ENCODE assay signal across 13 mouse cellular contexts in genomic region chr2:163205737-163206490, GRCm38 (mm10). TPM values are rescaled to one million over a fixed set of nuclear protein-coding genes. Genes with fewer than 3 reads are reported as not detected.
DNase-seq lines count a peak whose midpoint lies in the region; ATAC-seq lines count a peak whose summit lies in the region.
"Had no signal": no experiment of that assay in that cellular context is flagged by ENCODE, and none has a peak within 500 bp of the region (broad histone marks: within the 10 kb centered on the region; RNA-seq: fewer than 3 reads in every experiment).

No protein-coding gene starts in this region.

- peaks cover 59% of the 10 kb centered on the region for H3K27me3 ChIP-seq in hindbrain, embryonic 13.5 days
- H3K27me3 ChIP-seq in neural tube, embryonic 12.5 days (replicated peaks): peaks cover 30% of the 10 kb centered on the region

- peak; percentile 29; the same call in 1 of the 2 replicates for ATAC-seq in hindbrain, embryonic 13.5 days (ENCODE audit: low FRiP score)
- ATAC-seq in neural tube, embryonic 12.5 days (ENCODE audit: low FRiP score, low read depth): 0 out of 2 replicates have a peak, but pooled peaks have one; percentile 15

- 0 out of 2 replicates have a peak, but pooled peaks cover 8% of the 10 kb centered on the region for H3K9me3 ChIP-seq in hindbrain, embryonic 13.5 days
- peaks cover 7% of the 10 kb centered on the region; the same call in 1 of the 2 replicates for H3K9me3 ChIP-seq in neural tube, embryonic 12.5 days
- H3K9me3 ChIP-seq: stomach, embryonic 15.5 days had no signal

- 13% methylated on average over 17 of the region's 17 CpGs for WGBS in hindbrain, embryonic 13.5 days
- WGBS in neural tube, embryonic 12.5 days: 14% methylated on average over 17 of the region's 17 CpGs

- H3K4me2 ChIP-seq in hindbrain, embryonic 13.5 days: peak overlapping the region; percentile 70
- H3K4me2 ChIP-seq in neural tube, embryonic 12.5 days (replicated peaks): peak overlapping the region; percentile 88

- DNase-seq in layer of hippocampus, adult 8-10 months (ENCODE audit: low spot score in 2 of 2): peak; percentile 36 to 37
- no peak for DNase-seq in layer of hippocampus, adult 9-10 months (ENCODE audit: low spot score)
- peak; percentile 79 for DNase-seq in embryo, embryonic 11 days
- no peak for DNase-seq in heart, adult 18-20 months
- DNase-seq in MN1 (ENCODE audit: low spot score): no peak
- DNase-seq in gastrocnemius, postnatal 10 days: no peak
- DNase-seq: kidney, adult 18-20 months had no signal

- no peaks in the 10 kb centered on the region for H3K36me3 ChIP-seq in hindbrain, embryonic 13.5 days
- no peaks in the 10 kb centered on the region for H3K36me3 ChIP-seq in neural tube, embryonic 12.5 days
- H3K36me3 ChIP-seq: heart, embryonic 13.5 days; lung, embryonic 15.5 days; stomach, embryonic 15.5 days had no signal

- H3K27ac ChIP-seq in hindbrain, embryonic 13.5 days: no peak overlapping the region
- H3K27ac ChIP-seq in neural tube, embryonic 12.5 days: no peak overlapping the region
- H3K27ac ChIP-seq: heart, embryonic 13.5 days; lung, embryonic 15.5 days; stomach, embryonic 15.5 days had no signal

- H3K9ac ChIP-seq in hindbrain, embryonic 13.5 days: peak overlapping the region; percentile 76
- no peak overlapping the region for H3K9ac ChIP-seq in neural tube, embryonic 12.5 days
- H3K9ac ChIP-seq: heart, embryonic 13.5 days; lung, embryonic 15.5 days; stomach, embryonic 15.5 days had no signal

- peaks cover 43% of the 10 kb centered on the region for H3K4me1 ChIP-seq in hindbrain, embryonic 13.5 days (replicated peaks)
- H3K4me1 ChIP-seq in neural tube, embryonic 12.5 days: peaks cover 38% of the 10 kb centered on the region

- H3K4me3 ChIP-seq in hindbrain, embryonic 13.5 days: peak overlapping the region; percentile 57
- H3K4me3 ChIP-seq in neural tube, embryonic 12.5 days: no peak overlapping the region

RNA-seq across cellular contexts. Expression of gene Tox2, which starts 3.0 kb away (rescaled TPM):
- 10 to 100 TPM; 25.1 to 31.4 (median 26.0) TPM for total RNA-seq in layer of hippocampus, adult 8-10 months (2022)
- 20.6 and 23.5 TPM in 2 replicates for polyA plus RNA-seq in hindbrain, embryonic 13.5 days (2015; fragmentation: Nextera tagmentation; extraction: Ambion mirVana)
- 13.8 and 18.8 TPM in 2 replicates for polyA plus RNA-seq in neural tube, embryonic 12.5 days (2016; fragmentation: Nextera tagmentation; extraction: Ambion mirVana)
- 1 to 10 TPM; 1.1 to 1.2 TPM for total RNA-seq in heart, adult 18-20 months (2021)
- total RNA-seq in gastrocnemius, postnatal 10 days (2021): 1 to 10 TPM in 1 of 2 experiments, under 1 TPM in 1; 0.42 to 1.6 TPM
- total RNA-seq: neutrophil, adult 5-6 weeks had no signal

Comparison
In these comparisons a context has a peak if more than half of its experiments do, and no peak if none do; other contexts are left out.
1. DNase-seq: peak in layer of hippocampus, adult 8-10 months (2 of 2) and embryo, embryonic 11 days (single experiment); none in layer of hippocampus, adult 9-10 months (single experiment), heart, adult 18-20 months (0 of 2), MN1 (single experiment) and gastrocnemius, postnatal 10 days (single experiment).
2. RNA of gene Tox2, which starts 3.0 kb away (total RNA-seq): 25.1 to 31.4 TPM in layer of hippocampus, adult 8-10 months; 0.42 to 1.6 TPM in gastrocnemius, postnatal 10 days and 1.1 to 1.2 TPM in heart, adult 18-20 months; every median in the first group is over 4 times any median in the second.